Mouse (Mus musculus) ES-E14 (cell line): ENCODE results near the gene Dcaf15.

Source experiments
- CHD2 ChIP-seq: IDR thresholded peaks from 2 replicates; pipeline ENCODE4 v1.6.1; 2014; ENCODE audit warnings: mild to moderate bottlenecking, low read depth, low read length, inconsistent platforms
- HCFC1 ChIP-seq: IDR thresholded peaks from 2 replicates; pipeline ENCODE4 v1.6.1; 2012; ENCODE audit warnings: low read length, inconsistent platforms, borderline replicate concordance; ENCODE audit not compliant: insufficient read depth
- MAFK ChIP-seq: IDR thresholded peaks from 2 replicates; pipeline ENCODE4 v1.6.1; 2014; ENCODE audit warnings: mild to moderate bottlenecking, low read depth, low read length, inconsistent platforms; ENCODE audit not compliant: insufficient read depth
- ZC3H11A ChIP-seq: IDR thresholded peaks from 2 replicates; pipeline ENCODE4 v1.6.1; 2012; ENCODE audit warnings: low read depth, mild to moderate bottlenecking, inconsistent platforms, low read length, borderline replicate concordance
- ZNF384 ChIP-seq: IDR thresholded peaks from 2 replicates; pipeline ENCODE4 v1.6.1; 2012; ENCODE audit warnings: low read depth, low read length, inconsistent platforms

DNA sequence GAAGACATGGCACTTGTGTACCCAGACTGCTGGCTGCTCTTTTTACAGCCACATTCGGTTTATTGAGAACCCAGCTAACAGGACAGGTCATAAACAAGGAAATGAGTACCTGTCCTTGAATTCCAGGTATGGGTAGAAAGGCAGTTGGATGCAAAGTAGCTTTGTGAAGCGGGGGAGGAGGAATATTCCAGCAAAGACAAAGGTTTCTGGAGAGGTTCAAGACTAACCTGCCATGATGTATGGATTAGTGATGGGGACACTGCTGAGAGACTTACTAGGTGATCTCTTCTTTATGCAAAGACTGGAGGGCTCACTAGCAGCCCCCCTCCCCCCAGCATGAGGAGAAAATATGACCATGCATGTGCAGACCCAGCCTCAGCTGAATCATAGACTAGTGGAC is 1.1 kb upstream of the Dcaf15 start:
- TF ChIP-seq ZC3H11A (no peak), ZNF384 (no peak), HCFC1 (no peak), MAFK (no peak), CHD2 (no peak)
